Mouse (Mus musculus) ES-Bruce4 (cell line): ENCODE measurements at regions not wholly inside any gene's neighbourhood (a gene's known extent, or its start where the extent isn't known, plus 50 kb on each side); places are given as distances from the start of the nearest gene placed in this dataset.

Experiments used
- CTCF ChIP-seq: IDR thresholded peaks from one replicate; pipeline ENCODE4 v1.8.1; 2011; ENCODE audit warnings: low read depth, low read length
- EP300 ChIP-seq: IDR thresholded peaks from 2 replicates; pipeline ENCODE4 v1.6.1; 2011; ENCODE audit warnings: low read depth, low read length; ENCODE audit not compliant: insufficient read depth
- POLR2A ChIP-seq: IDR thresholded peaks from one replicate; pipeline ENCODE4 v1.8.1; 2011; ENCODE audit warnings: low read length; ENCODE audit not compliant: insufficient read depth

- TF ChIP-seq EP300 = no peak
- TF ChIP-seq CTCF = no peak
- TF ChIP-seq POLR2A = no peak
Observed at GRCm38 (mm10) chr12:79998788-79999187, 114.0 kb downstream of the Zfp36l1 start.
